Mouse (Mus musculus): ENCODE results near the gene Trim80. TPM values are rescaled to one million over a fixed set of nuclear protein-coding genes. Genes with fewer than 3 reads are reported as not detected.

Gene Trim80
- polyA plus RNA-seq, 1 experiment, result 0.15 TPM

DNA sequence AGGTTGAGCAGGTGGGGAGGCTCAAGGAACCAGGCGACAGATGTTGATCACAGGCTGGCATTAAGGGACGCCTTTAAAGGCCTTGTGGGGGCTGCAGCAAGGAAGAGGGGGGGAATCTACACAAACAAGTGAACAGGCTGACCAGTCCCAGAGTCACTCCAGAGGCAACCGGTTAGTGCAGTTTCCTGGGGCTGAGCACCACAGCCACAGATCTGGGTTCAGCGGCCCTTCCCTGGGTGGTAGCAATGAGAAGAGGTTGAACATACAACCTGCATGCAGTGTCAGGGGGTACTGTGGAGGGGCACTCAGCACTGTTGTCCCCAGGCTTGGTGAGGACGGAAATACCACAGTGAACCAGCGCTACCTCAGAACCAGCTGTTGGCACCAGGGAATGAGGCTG is 7.0 kb upstream of the Trim80 start:
- TF ChIP-seq CTCF (IDR thresholded peaks at IDR 0.05; ENCODE audit: borderline replicate concordance, insufficient read depth, low read depth, low read length), result no peak
- TF ChIP-seq POLR2A (IDR thresholded peaks at IDR 0.05; ENCODE audit: borderline replicate concordance, insufficient read depth, low read length), result no peak
- DNase-seq, result no peak
- WGBS, result 84% methylated on average over 6 of the region's 6 CpGs

DNA sequence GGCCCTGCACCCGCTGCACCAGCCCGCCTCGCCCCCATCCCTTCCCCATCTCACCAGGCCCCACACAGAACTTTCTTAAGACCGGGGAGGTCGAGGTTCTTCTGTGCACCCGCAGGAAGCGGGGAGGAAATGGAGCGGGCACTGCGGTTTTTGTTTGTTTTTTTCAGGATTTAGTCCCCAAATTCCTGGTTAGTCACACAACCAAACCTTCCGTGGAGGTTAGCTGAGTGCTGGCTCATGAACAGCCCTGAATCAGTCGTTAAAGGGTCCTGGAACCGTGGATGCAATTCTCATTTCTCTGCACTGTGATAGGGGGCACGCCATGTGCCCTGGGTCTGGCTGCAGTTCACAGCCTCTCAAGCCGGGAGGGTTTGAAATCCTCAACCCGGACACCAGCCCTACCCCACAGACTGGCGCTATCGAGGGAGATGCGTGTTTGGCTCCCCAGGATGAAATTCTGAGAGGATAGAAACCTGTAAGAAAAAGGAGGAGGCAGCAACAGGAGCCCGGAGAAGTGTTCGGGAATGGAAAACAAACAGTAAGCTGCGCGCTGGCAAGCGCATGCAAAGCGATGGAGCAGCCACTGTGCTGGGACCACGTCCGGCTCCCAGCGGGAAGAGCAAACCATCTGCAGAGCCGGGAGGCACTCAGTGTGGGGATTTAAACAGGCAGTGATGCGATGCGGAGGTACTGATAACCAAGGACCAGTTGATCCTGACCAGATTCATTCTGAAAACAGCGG is 4.6 kb upstream of the Trim80 start:
- Histone ChIP-seq H3K27me3 (ENCODE audit: control insufficient read depth, insufficient read depth, low read length) (no peaks in the 10 kb centered on the region), H3K27ac (ENCODE audit: insufficient read depth, low read length) (peak overlapping the region; percentile 74), H3K4me3 (replicated peaks; ENCODE audit: insufficient read depth, low read depth, low read length) (peak overlapping the region; percentile 56), H3K4me1 (ENCODE audit: control insufficient read depth, insufficient read depth, low read length) (peaks cover 8% of the 10 kb centered on the region; the same call in 1 of the 2 replicates)
- DNase-seq, result peak; percentile 77 to 81
- TF ChIP-seq CTCF (IDR thresholded peaks at IDR 0.05; ENCODE audit: borderline replicate concordance, insufficient read depth, low read depth, low read length) (no peak), POLR2A (IDR thresholded peaks at IDR 0.05; ENCODE audit: borderline replicate concordance, insufficient read depth, low read length) (peak; percentile 39; the same call in 1 of the 2 replicates)
- 8% methylated on average over 31 of the region's 31 CpGs for WGBS

More for the DNA sequence above, 7.0 kb upstream of the Trim80 start:
- Histone ChIP-seq H3K27ac (ENCODE audit: insufficient read depth, low read length) (no peak overlapping the region), H3K4me3 (replicated peaks; ENCODE audit: insufficient read depth, low read depth, low read length) (no peak overlapping the region), H3K27me3 (ENCODE audit: control insufficient read depth, insufficient read depth, low read length) (no peaks in the 10 kb centered on the region), H3K4me1 (ENCODE audit: control insufficient read depth, insufficient read depth, low read length) (peaks cover 20% of the 10 kb centered on the region)

GRCm38 (mm10) chr11:115437571-115438122 is 2.7 kb upstream of the Trim80 start:
- TF ChIP-seq POLR2A (IDR thresholded peaks at IDR 0.05; ENCODE audit: borderline replicate concordance, insufficient read depth, low read length), result no peak
- no peak for TF ChIP-seq CTCF (IDR thresholded peaks at IDR 0.05; ENCODE audit: borderline replicate concordance, insufficient read depth, low read depth, low read length)
- Histone ChIP-seq H3K27ac (ENCODE audit: insufficient read depth, low read length) (no peak overlapping the region), H3K4me1 (ENCODE audit: control insufficient read depth, insufficient read depth, low read length) (peaks cover 8% of the 10 kb centered on the region; the same call in 1 of the 2 replicates), H3K4me3 (replicated peaks; ENCODE audit: insufficient read depth, low read depth, low read length) (no peak overlapping the region), H3K27me3 (ENCODE audit: control insufficient read depth, insufficient read depth, low read length) (no peaks in the 10 kb centered on the region)
- WGBS, result 85% methylated on average over 5 of the region's 5 CpGs
- no peak for DNase-seq

GRCm38 (mm10) chr11:115439326-115439725 is 1.0 kb upstream of the Trim80 start:
- Histone ChIP-seq H3K4me3 (replicated peaks; ENCODE audit: insufficient read depth, low read depth, low read length) (no peak overlapping the region), H3K27ac (ENCODE audit: insufficient read depth, low read length) (no peak overlapping the region), H3K4me1 (ENCODE audit: control insufficient read depth, insufficient read depth, low read length) (peaks cover 8% of the 10 kb centered on the region; the same call in 1 of the 2 replicates), H3K27me3 (ENCODE audit: control insufficient read depth, insufficient read depth, low read length) (no peaks in the 10 kb centered on the region)
- 90% methylated on average over 3 of the region's 3 CpGs for WGBS
- TF ChIP-seq POLR2A (IDR thresholded peaks at IDR 0.05; ENCODE audit: borderline replicate concordance, insufficient read depth, low read length), result no peak
- no peak for TF ChIP-seq CTCF (IDR thresholded peaks at IDR 0.05; ENCODE audit: borderline replicate concordance, insufficient read depth, low read depth, low read length)
- no peak for DNase-seq

DNA sequence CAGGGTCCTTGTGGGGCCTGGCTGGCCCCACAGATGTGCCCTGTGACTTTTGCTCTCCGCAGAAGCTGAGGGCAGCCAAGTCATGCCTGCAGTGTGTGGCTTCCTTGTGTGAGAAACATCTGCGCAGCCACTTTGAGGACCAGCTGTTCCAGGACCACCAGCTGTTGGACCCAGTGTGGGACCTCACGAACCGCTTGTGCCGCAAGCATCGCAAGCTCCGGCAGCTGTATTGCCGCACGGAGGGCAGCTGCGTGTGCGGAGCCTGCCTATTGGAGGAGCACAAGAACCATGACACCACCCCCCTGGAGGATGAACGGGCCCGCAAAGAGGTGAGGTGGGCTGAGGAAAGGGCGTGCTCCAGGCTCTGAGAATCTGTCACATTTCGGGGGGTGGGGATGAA is 1.1 kb downstream of the Trim80 start:
- peaks cover 7% of the 10 kb centered on the region; the same call in 1 of the 2 replicates for H3K4me1 ChIP-seq (ENCODE audit: control insufficient read depth, insufficient read depth, low read length)
- no peak for DNase-seq
- 54% methylated on average over 15 of the region's 15 CpGs for WGBS
- no peaks in the 10 kb centered on the region for H3K27me3 ChIP-seq (ENCODE audit: control insufficient read depth, insufficient read depth, low read length)
- no peak overlapping the region for H3K4me3 ChIP-seq (replicated peaks; ENCODE audit: insufficient read depth, low read depth, low read length)
- TF ChIP-seq CTCF (IDR thresholded peaks at IDR 0.05; ENCODE audit: borderline replicate concordance, insufficient read depth, low read depth, low read length) (no peak), POLR2A (IDR thresholded peaks at IDR 0.05; ENCODE audit: borderline replicate concordance, insufficient read depth, low read length) (no peak)
- no peak overlapping the region for H3K27ac ChIP-seq (ENCODE audit: insufficient read depth, low read length)

GRCm38 (mm10) chr11:115446906-115447305 is 6.6 kb downstream of the Trim80 start:
- Histone ChIP-seq H3K27me3 (ENCODE audit: control insufficient read depth, insufficient read depth, low read length) (no peaks in the 10 kb centered on the region), H3K4me1 (ENCODE audit: control insufficient read depth, insufficient read depth, low read length) (no peaks in the 10 kb centered on the region), H3K4me3 (replicated peaks; ENCODE audit: insufficient read depth, low read depth, low read length) (no peak overlapping the region), H3K27ac (ENCODE audit: insufficient read depth, low read length) (no peak overlapping the region)
- no peak for TF ChIP-seq POLR2A (IDR thresholded peaks at IDR 0.05; ENCODE audit: borderline replicate concordance, insufficient read depth, low read length)
- no peak for TF ChIP-seq CTCF (IDR thresholded peaks at IDR 0.05; ENCODE audit: borderline replicate concordance, insufficient read depth, low read depth, low read length)
- WGBS, result 51% methylated on average over 3 of the region's 3 CpGs
- no peak for DNase-seq

DNA sequence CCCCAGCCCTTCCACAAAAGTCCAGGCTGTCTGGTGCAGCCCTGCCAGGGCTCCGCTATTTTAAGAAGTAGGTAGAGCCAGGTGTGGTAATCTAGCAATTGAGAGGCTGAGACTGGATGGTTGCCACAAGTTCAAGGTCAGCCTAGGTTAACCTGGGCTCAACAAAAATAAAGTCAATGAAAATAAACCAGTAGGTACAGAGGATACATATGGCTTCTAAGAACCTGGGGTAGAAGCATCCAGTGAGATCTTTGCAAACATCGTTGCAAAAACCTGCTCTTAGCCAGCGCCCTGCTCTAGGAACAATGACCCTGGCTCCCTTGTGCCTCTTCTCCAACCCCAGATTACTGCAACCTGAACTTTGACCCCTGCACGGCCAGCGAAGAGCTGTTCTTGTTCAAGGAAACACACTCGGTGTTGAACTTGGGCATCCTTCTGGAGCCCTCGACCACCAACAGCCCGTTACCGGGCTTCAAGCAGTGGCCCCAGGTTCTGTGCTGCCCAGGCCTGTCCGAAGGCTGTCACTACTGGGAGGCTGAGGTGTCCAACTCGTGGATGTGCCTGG is 7.1 kb downstream of the Trim80 start:
- no peaks in the 10 kb centered on the region for H3K4me1 ChIP-seq (ENCODE audit: control insufficient read depth, insufficient read depth, low read length)
- H3K27me3 ChIP-seq (ENCODE audit: control insufficient read depth, insufficient read depth, low read length), result no peaks in the 10 kb centered on the region
- no peak for TF ChIP-seq POLR2A (IDR thresholded peaks at IDR 0.05; ENCODE audit: borderline replicate concordance, insufficient read depth, low read length)
- no peak for TF ChIP-seq CTCF (IDR thresholded peaks at IDR 0.05; ENCODE audit: borderline replicate concordance, insufficient read depth, low read depth, low read length)
- no peak overlapping the region for H3K27ac ChIP-seq (ENCODE audit: insufficient read depth, low read length)
- H3K4me3 ChIP-seq (replicated peaks; ENCODE audit: insufficient read depth, low read depth, low read length), result no peak overlapping the region
- 92% methylated on average over 11 of the region's 11 CpGs for WGBS
- DNase-seq, result no peak
